Mouse (Mus musculus) embryonic facial prominence, embryonic 12.5 days (tissue): ENCODE results near the gene Rbm5. TPM values are rescaled to one million over a fixed set of nuclear protein-coding genes. Genes with fewer than 3 reads are reported as not detected.
A peak's percentile ranks its signal among the peaks of the same experiment; 100 is the strongest.

ENCODE experiments used
- ATAC-seq: fragments of 200-750 bp; cut with Nextera tagmentation; 2 replicates; pipeline ENCODE4 v1.8.0; 2017; ENCODE audit not compliant: insufficient number of reproducible peaks, insufficient read depth, low FRiP score, low TSS enrichment
- H3K27ac ChIP-seq: fragments of 300-500 bp; sonication (generic); 2 replicates; pipeline ENCODE4 v1.5.1; 2016; ENCODE audit warnings: mild to moderate bottlenecking
- H3K27me3 ChIP-seq: fragments of 300-500 bp; sonication (generic); 2 replicates; pipeline ENCODE4 v1.6.1; 2016; ENCODE audit warnings: mild to moderate bottlenecking, moderate library complexity
- H3K36me3 ChIP-seq: fragments of 300-500 bp; sonication (generic); 2 replicates; pipeline ENCODE4 v1.6.1; 2016; ENCODE audit warnings: mild to moderate bottlenecking
- H3K4me1 ChIP-seq: fragments of 300-500 bp; sonication (generic); 2 replicates; pipeline ENCODE4 v1.6.1; 2016
- H3K4me2 ChIP-seq: fragments of 300-500 bp; sonication (generic); replicated peaks from 2 replicates; pipeline ENCODE4 v1.6.1; 2016; ENCODE audit warnings: mild to moderate bottlenecking, moderate library complexity
- H3K4me3 ChIP-seq: fragments of 300-500 bp; sonication (generic); 2 replicates; pipeline ENCODE4 v1.5.1; 2016; ENCODE audit warnings: mild to moderate bottlenecking
- H3K9ac ChIP-seq: fragments of 300-500 bp; sonication (generic); 2 replicates; pipeline ENCODE4 v1.6.1; 2016; ENCODE audit warnings: mild to moderate bottlenecking, moderate library complexity
- H3K9me3 ChIP-seq: fragments of 300-500 bp; sonication (generic); 2 replicates; pipeline ENCODE4 v1.6.1; 2016; ENCODE audit warnings: mild to moderate bottlenecking, moderate library complexity
- WGBS: fragments of 180-500 bp; shearing (Covaris S2); methylation state at CpG from one replicate; pipeline ENCODE4 v1.1.7; 2016; 5-methylcytosine and 5-hydroxymethylcytosine counted together
- polyA plus RNA-seq: library from polyadenylated mRNA; unstranded; fragments of >200 nt; fragmentation: Nextera tagmentation; extraction: Ambion mirVana; gene quantifications from 2 replicates; pipeline ENCODE4 v1.2.1, GENCODE M21; 2016

The Rbm5 gene
- polyA plus RNA-seq, 1 experiment from 2014 or later: 232 TPM

DNA sequence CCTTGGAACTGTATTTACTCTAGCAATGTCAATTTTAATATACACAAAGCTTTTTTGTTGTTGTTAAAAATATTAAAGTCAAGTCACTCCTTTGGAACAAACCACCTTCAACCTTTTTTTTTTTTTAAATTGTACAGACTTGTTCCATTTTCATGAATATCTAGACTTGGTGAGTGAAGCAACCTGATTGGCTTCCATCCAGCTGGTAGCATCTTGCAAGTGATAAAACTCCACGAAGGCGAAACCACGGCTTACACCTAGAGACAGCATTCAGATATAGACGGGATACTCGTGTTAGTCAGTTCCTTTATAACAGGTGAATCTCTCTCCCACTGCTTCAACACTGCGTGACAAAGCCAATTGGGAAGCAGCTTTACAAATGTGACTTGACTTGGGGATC, 11.2 kb downstream of the Rbm5 start:
- 95% methylated on average over 6 of the region's 6 CpGs for WGBS
- H3K4me2 ChIP-seq: no peak overlapping the region
- H3K9ac ChIP-seq: no peak overlapping the region
- H3K4me3 ChIP-seq: no peak overlapping the region
- no peaks in the 10 kb centered on the region for H3K9me3 ChIP-seq
- H3K4me1 ChIP-seq: no peaks in the 10 kb centered on the region
- peaks cover 89% of the 10 kb centered on the region for H3K36me3 ChIP-seq
- ATAC-seq: no peak
- no peaks in the 10 kb centered on the region for H3K27me3 ChIP-seq
- no peak overlapping the region for H3K27ac ChIP-seq

DNA sequence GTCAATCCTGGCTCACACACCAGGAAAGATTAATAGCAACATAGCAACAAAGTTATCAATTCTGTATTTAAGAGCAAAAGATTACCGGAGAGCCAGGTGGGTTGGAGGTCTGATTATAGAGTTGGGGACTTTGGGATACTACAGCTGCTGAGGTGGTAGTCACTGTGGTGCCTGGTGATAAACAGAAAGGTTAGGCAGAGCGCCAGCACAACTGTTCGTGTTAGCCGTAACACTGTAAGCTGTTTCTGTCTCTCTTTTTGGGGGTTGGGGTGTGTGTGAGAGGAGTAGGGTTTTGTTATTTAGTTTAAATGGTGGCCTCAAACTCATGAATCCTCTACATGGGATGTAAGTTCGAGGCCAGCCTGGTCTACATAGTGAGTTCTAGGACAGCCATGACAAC, 20.4 kb downstream of the Rbm5 start:
- Histone ChIP-seq H3K4me2 (no peak overlapping the region), H3K4me1 (no peaks in the 10 kb centered on the region), H3K9me3 (no peaks in the 10 kb centered on the region), H3K9ac (no peak overlapping the region), H3K27ac (no peak overlapping the region), H3K36me3 (peaks cover 93% of the 10 kb centered on the region), H3K4me3 (no peak overlapping the region), H3K27me3 (no peaks in the 10 kb centered on the region)
- ATAC-seq: no peak
- 96% methylated on average over 5 of the region's 5 CpGs for WGBS

DNA sequence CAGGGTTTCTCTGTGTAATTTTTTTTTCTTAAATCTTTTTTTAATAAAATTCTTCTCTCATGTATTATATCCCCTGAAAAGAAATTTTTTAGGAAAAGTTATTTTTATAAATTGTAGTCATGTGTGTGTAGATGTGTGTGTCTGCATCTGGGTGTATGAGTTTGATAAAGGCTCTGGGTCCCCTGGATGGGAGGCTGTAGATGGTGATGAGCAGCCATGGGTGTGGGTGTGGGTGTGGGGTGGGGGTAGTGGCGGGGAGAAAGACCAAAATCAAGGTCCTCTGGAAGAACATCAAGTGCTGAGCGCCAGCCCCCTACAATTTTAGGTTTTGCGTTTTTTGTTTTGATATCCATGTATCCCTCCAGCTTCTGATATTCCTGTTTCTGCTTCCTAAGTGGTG, 22.7 kb downstream of the Rbm5 start:
- Histone ChIP-seq H3K4me2 (no peak overlapping the region), H3K4me1 (no peaks in the 10 kb centered on the region), H3K9ac (no peak overlapping the region), H3K27ac (no peak overlapping the region), H3K27me3 (no peaks in the 10 kb centered on the region), H3K9me3 (no peaks in the 10 kb centered on the region), H3K36me3 (peaks cover 96% of the 10 kb centered on the region), H3K4me3 (no peak overlapping the region)
- WGBS: 87% methylated on average over 3 of the region's 3 CpGs
- no peak for ATAC-seq

DNA sequence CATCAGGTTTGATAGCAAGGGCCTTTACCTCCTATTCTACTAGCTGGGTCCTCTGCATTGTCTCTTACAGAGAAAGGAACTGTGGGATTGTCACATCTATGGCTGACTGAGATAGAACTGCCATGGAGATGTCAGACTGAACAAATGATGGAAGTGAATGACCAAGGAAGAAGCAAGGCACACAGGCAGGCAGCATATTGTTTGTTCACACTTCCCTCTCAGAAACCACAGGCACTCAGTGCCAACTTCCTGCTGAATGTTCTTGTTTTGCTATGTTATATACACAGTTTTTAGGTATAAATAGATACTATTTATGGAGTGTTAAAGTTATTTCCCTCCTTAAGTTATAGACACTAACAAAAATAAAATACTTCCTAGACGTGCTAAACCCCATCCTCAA, 23.5 kb downstream of the Rbm5 start:
- WGBS: 100% methylated on average over 1 of the region's 1 CpGs
- ATAC-seq: no peak
- Histone ChIP-seq H3K9me3 (no peaks in the 10 kb centered on the region), H3K36me3 (peaks cover 98% of the 10 kb centered on the region), H3K9ac (no peak overlapping the region), H3K27ac (no peak overlapping the region), H3K4me3 (no peak overlapping the region), H3K4me2 (no peak overlapping the region), H3K4me1 (no peaks in the 10 kb centered on the region), H3K27me3 (no peaks in the 10 kb centered on the region)

DNA sequence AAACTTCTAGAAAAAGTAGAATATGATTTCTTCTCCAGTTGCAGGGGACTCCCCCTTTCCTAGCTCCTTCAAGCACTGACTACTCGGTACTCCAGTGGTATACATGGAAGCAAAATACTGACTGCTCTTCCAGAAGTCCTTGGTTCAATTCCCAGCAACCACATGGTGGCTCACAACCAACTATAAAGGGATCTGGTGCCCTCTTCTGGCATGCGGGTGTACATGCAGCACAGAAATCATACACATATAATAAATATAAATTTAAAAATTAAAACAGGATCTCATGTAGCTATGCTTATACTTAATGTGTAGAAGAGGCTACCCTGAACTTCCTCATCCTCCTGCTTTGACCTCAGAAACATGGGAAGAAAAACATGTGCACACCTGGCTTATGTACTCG, 24.1 kb downstream of the Rbm5 start:
- no peak overlapping the region for H3K4me2 ChIP-seq
- H3K27me3 ChIP-seq: no peaks in the 10 kb centered on the region
- H3K36me3 ChIP-seq: peaks cover 97% of the 10 kb centered on the region
- no peaks in the 10 kb centered on the region for H3K4me1 ChIP-seq
- H3K9ac ChIP-seq: no peak overlapping the region
- WGBS: 91% methylated on average over 3 of the region's 3 CpGs
- H3K4me3 ChIP-seq: no peak overlapping the region
- H3K27ac ChIP-seq: no peak overlapping the region
- no peak for ATAC-seq
- H3K9me3 ChIP-seq: no peaks in the 10 kb centered on the region

DNA sequence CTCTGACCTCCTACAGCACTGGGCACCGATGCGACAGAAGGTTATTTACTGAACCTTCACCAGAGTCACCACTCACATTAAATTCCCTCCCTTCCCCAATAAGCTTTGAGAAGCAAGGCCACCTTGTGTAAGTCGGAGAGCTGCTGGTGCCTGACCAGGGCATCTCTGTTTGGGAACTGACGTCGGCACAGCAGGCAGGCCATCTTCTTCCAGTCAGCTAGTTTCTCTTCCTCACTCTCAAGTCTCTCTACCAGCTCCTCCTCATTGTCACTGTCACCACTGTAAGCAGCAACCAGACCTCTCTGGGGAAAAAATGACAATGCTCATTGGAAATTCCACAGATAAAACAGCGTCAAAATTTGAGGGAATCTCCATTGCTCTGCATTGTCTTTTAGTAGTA, 26.7 kb downstream of the Rbm5 start:
- Histone ChIP-seq H3K27ac (no peak overlapping the region), H3K9me3 (no peaks in the 10 kb centered on the region), H3K4me2 (no peak overlapping the region), H3K4me1 (no peaks in the 10 kb centered on the region), H3K9ac (no peak overlapping the region), H3K27me3 (no peaks in the 10 kb centered on the region), H3K36me3 (peaks cover 96% of the 10 kb centered on the region), H3K4me3 (no peak overlapping the region)
- ATAC-seq: no peak
- WGBS: 91% methylated on average over 6 of the region's 6 CpGs

DNA sequence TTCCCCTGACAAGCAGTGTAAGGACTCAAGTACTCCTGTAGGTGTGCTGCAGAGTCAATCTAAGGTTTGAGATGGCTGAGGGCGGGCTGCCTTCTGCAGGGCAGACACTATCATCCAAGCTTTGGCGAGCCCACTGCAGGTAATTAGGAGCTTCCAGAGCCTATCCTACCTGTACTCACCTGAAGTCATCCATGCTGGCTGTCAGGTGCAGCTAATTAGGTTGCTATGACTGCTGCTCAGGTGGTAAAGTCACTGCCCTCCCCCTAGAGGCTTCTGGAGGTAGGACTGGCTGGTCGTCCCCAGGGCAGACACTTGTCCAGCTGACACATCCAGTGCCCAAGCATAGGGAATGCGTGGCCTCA, 32.0 kb downstream of the Rbm5 start:
- no peak for ATAC-seq
- peak overlapping the region; percentile 66; the same call in 1 of the 2 replicates for H3K27ac ChIP-seq
- H3K4me2 ChIP-seq: no peak overlapping the region
- H3K9ac ChIP-seq: no peak overlapping the region
- H3K36me3 ChIP-seq: peaks cover 52% of the 10 kb centered on the region
- no peak overlapping the region for H3K4me3 ChIP-seq
- peaks cover 35% of the 10 kb centered on the region for H3K4me1 ChIP-seq
- WGBS: 49% methylated on average over 4 of the region's 4 CpGs
- H3K27me3 ChIP-seq: no peaks in the 10 kb centered on the region
- H3K9me3 ChIP-seq: no peaks in the 10 kb centered on the region

DNA sequence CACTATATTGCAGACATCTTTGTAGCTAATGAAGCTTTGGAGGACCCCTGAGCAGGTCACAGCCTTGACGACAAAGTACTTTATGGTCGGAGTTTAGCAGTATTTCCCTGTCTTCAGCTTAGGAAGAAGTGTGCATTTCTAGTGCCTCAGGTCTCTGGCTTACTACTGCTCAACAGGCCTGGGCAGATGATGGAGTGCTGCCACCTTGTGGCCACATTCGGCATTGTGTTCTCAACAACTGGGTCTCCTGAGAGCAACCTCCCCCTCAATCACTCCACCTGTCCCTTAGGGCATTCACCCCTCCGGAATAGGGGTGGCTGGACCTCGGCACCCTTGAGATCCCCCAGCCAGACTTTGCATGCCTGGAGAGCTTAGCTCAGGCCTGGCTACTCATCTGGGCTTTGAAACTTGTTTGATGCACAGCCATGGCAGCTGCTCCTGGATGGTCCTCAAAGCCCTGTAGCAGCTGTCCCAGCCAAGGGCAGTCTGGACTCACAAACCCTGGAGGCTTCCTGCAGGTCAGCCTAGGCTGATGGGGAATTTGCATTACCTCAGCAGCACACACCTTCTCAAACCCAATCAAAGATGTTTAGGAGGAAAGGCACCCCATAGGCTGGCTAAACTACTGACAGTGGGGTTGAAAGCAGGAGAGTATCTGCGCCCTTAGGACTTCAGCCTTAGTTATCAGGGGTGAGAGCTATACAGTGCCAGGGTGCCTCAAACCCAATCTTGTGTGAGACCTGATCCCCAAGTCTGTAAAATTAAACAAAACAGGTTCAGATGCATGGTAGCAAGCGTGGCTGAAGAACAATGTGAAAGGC, 32.6 kb downstream of the Rbm5 start:
- 20% methylated on average over 7 of the region's 7 CpGs for WGBS
- Histone ChIP-seq H3K4me1 (peaks cover 35% of the 10 kb centered on the region), H3K9ac (no peak overlapping the region), H3K27ac (peak overlapping the region; percentile 66), H3K9me3 (no peaks in the 10 kb centered on the region), H3K36me3 (peaks cover 46% of the 10 kb centered on the region), H3K4me2 (no peak overlapping the region), H3K4me3 (no peak overlapping the region), H3K27me3 (no peaks in the 10 kb centered on the region)
- peak; percentile 29 for ATAC-seq

DNA sequence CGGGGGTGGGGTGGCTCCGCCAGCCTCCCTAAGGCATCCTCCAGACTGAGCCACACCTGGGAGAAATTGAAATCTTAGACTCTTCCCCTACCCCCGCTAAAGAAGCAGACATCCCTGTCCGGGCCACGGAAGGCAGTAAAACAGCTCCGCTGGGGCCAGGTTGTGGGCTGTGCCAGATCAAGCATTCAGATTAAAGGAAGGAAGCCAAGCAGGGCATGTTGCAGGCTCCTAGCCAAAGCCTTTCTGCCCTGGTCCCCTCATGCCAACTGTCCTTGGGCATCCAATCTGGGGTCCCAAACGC, 34.7 kb downstream of the Rbm5 start:
- peak overlapping the region; percentile 96 for H3K27ac ChIP-seq
- H3K36me3 ChIP-seq: peaks cover 25% of the 10 kb centered on the region
- no peaks in the 10 kb centered on the region for H3K27me3 ChIP-seq
- 0% methylated on average over 7 of the region's 7 CpGs for WGBS
- peak; percentile 49 for ATAC-seq
- H3K9ac ChIP-seq: no peak overlapping the region; the same call in none of the 2 replicates
- H3K4me2 ChIP-seq: peak overlapping the region; percentile 48
- peak overlapping the region; percentile 13; the same call in 1 of the 2 replicates for H3K4me3 ChIP-seq
- H3K4me1 ChIP-seq: peaks cover 37% of the 10 kb centered on the region
- H3K9me3 ChIP-seq: no peaks in the 10 kb centered on the region

DNA sequence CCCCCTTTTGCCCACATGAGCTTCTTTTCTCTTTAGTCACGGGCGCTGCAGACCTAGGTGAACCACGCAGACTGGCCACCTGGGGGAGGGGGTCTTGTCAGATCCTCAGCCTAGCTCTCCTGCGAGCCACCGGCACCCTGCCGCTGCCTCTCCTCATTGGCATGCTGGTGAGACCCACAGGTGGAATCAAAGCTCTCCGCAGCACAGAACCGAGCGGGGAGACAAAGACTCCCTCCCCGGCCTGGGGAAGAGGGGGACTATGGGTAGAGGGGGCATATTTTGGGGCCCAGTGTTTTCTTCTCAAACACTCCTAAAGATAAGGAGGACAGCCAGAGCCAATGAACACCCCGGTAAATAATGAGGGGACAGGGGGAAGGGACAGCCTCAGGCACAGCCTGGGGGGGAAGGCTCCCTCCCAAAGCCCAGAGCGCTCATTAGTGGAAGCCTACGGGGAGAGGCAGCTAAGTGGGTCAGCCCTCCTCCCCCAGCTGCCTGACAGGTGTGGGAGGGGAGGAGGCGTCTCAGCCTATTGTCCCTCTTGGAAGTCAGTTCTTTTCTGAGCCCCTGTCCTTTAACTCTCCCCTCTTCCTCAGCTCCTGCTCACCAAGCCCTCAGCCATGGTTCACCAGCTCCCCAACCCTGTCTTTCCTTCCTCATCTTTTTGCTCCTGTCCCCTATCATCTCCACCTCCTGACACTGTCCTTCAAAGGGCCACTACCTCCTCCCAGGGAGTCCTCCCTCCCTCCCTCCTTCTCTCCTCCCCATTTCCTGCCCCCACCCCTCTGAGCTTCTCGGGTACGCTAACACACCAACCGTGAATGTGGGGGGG, 35.2 kb downstream of the Rbm5 start:
- peaks cover 43% of the 10 kb centered on the region for H3K4me1 ChIP-seq
- peak; percentile 8 for ATAC-seq
- WGBS: 2% methylated on average over 17 of the region's 17 CpGs

DNA sequence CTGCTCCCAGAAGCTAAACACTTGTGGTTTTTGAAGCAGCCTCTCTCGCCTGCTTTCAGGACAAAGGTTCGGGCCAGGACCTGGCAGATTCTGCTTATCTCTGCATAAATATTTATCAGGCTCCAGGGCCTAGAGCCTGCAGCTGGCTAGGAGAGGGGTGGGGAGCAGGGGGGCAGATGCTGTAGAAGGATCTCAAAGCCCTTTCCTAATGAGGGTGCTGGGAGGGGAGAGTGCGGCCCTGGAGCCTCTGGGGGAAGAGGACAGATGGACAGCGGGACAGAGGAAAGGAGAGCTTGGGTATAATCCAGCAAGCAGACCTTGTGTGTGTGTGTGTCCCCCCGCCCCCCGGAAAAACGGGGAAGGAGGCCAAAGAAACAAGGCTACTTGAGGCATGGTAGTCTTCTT, 36.2 kb downstream of the Rbm5 start:
- no peak for ATAC-seq
- Histone ChIP-seq H3K36me3 (peaks cover 11% of the 10 kb centered on the region), H3K4me3 (no peak overlapping the region), H3K27ac (peak overlapping the region; percentile 96), H3K27me3 (no peaks in the 10 kb centered on the region), H3K9me3 (no peaks in the 10 kb centered on the region), H3K9ac (no peak overlapping the region), H3K4me2 (peak overlapping the region; percentile 48; the same call in 1 of the 2 replicates), H3K4me1 (peaks cover 53% of the 10 kb centered on the region)
- WGBS: 26% methylated on average over 7 of the region's 7 CpGs

More for the DNA sequence above, 35.2 kb downstream of the Rbm5 start:
- Histone ChIP-seq H3K4me3 (peak overlapping the region; percentile 13; the same call in 1 of the 2 replicates), H3K27ac (peak overlapping the region; percentile 96), H3K9me3 (no peaks in the 10 kb centered on the region), H3K27me3 (no peaks in the 10 kb centered on the region), H3K36me3 (peaks cover 20% of the 10 kb centered on the region), H3K9ac (peak overlapping the region; percentile 28), H3K4me2 (peak overlapping the region; percentile 48)

DNA sequence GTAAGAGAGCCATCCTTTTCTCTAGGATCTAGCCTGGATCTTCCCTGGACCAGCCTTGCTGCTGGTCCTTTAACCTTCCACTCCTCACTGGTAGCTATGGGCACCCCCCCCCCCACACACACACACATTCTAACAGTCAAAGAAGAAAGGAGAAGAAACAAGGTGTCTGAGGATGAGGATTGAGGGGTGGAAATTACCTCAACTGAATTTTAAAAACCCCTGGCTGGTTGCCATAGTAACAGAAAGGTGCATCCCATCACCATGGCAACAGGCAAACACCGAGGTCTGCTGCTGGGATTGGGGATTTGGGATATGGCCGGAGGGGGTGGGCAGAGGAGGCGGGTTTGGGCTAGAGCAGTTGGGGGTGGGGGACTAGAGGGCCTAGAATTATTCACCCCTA, 41.1 kb downstream of the Rbm5 start:
- Histone ChIP-seq H3K36me3 (no peaks in the 10 kb centered on the region), H3K9me3 (no peaks in the 10 kb centered on the region), H3K27me3 (no peaks in the 10 kb centered on the region), H3K27ac (no peak overlapping the region), H3K4me2 (no peak overlapping the region), H3K4me3 (no peak overlapping the region), H3K9ac (no peak overlapping the region), H3K4me1 (peaks cover 51% of the 10 kb centered on the region)
- ATAC-seq: no peak
- 15% methylated on average over 3 of the region's 3 CpGs for whole genome bisulfite sequencing
